Mouse (Mus musculus) kidney, adult 9 months (tissue): ENCODE results near the gene Mettl21a.

Experiments used
- DNase-seq: peaks from one replicate; pipeline ENCODE4 v3.0.0; 2022

Mettl21a gene

GRCm38 (mm10) chr1:64609976-64610375, 7.1 kb downstream of the Mettl21a start:
- no peak for DNase-seq

GRCm38 (mm10) chr1:64609145-64609544, 7.9 kb downstream of the Mettl21a start:
- no peak for DNase-seq

GRCm38 (mm10) chr1:64603381-64603780, 13.7 kb downstream of the Mettl21a start:
- DNase-seq, result no peak

- DNase-seq, result no peak
Observed at GRCm38 (mm10) chr1:64601242-64601842, 15.7 kb downstream of the Mettl21a start.

- no peak for DNase-seq
Observed at GRCm38 (mm10) chr1:64600413-64601077, 16.5 kb downstream of the Mettl21a start.

GRCm38 (mm10) chr1:64598926-64599325, 18.1 kb downstream of the Mettl21a start:
- DNase-seq, result peak; percentile 37

- DNase-seq, result no peak
Observed at GRCm38 (mm10) chr1:64578801-64579200, 38.2 kb downstream of the Mettl21a start.

GRCm38 (mm10) chr1:64577911-64578310, 39.1 kb downstream of the Mettl21a start:
- DNase-seq, result peak; percentile 11

- DNase-seq, result no peak
Observed at GRCm38 (mm10) chr1:64576732-64577131, 40.3 kb downstream of the Mettl21a start.

GRCm38 (mm10) chr1:64576022-64576421, 41.0 kb downstream of the Mettl21a start:
- no peak for DNase-seq

GRCm38 (mm10) chr1:64568206-64568605, 48.8 kb downstream of the Mettl21a start:
- DNase-seq, result no peak

- DNase-seq, result no peak
Observed at GRCm38 (mm10) chr1:64560105-64560504, 56.9 kb downstream of the Mettl21a start.
